Mouse (Mus musculus) neural tube, embryonic 14.5 days (tissue): ENCODE measurements around the gene Ttc33. TPM values are rescaled to one million over a fixed set of nuclear protein-coding genes. Genes with fewer than 3 reads are reported as not detected.

Source experiments
- ATAC-seq: fragments of 200-750 bp; cut with Nextera tagmentation; 2 replicates; pipeline ENCODE4 v1.8.0; 2017; ENCODE audit warnings: low read depth, mild to moderate bottlenecking, moderate TSS enrichment, moderate library complexity
- H3K27ac ChIP-seq: fragments of 300-500 bp; sonication (generic); 2 replicates; pipeline ENCODE4 v1.5.1; 2014; ENCODE audit warnings: low read depth, mild to moderate bottlenecking, control low read depth, low read length, moderate library complexity, mixed read lengths
- H3K27me3 ChIP-seq: fragments of 300-500 bp; sonication (generic); 2 replicates; pipeline ENCODE4 v1.6.1; 2014; ENCODE audit warnings: low read length; ENCODE audit not compliant: control insufficient read depth, insufficient read depth
- H3K36me3 ChIP-seq: fragments of 300-500 bp; sonication (generic); 2 replicates; pipeline ENCODE4 v1.6.1; 2014; ENCODE audit warnings: low read length, mixed read lengths; ENCODE audit not compliant: control insufficient read depth, insufficient read depth
- H3K4me1 ChIP-seq: fragments of 300-500 bp; sonication (generic); 2 replicates; pipeline ENCODE4 v1.6.1; 2014; ENCODE audit warnings: low read length; ENCODE audit not compliant: control insufficient read depth, insufficient read depth
- H3K4me2 ChIP-seq: fragments of 300-500 bp; sonication (generic); 2 replicates; pipeline ENCODE4 v1.6.1; 2014; ENCODE audit warnings: mild to moderate bottlenecking, low read depth, low read length, control low read depth
- H3K4me3 ChIP-seq: fragments of 300-500 bp; sonication (generic); 2 replicates; pipeline ENCODE4 v1.5.1; 2014; ENCODE audit warnings: low read depth, low read length, control low read depth, mixed read lengths
- H3K9ac ChIP-seq: fragments of 300-500 bp; sonication (generic); replicated peaks from 2 replicates; pipeline ENCODE4 v1.6.1; 2014; ENCODE audit warnings: low read depth, mild to moderate bottlenecking, control low read depth, low read length, mixed read lengths
- H3K9me3 ChIP-seq: fragments of 300-500 bp; sonication (generic); 2 replicates; pipeline ENCODE4 v1.6.1; 2016; ENCODE audit warnings: low read length; ENCODE audit not compliant: control insufficient read depth
- WGBS: fragments of 180-500 bp; shearing (Covaris S2); extraction: QIAGEN DNeasy Blood & Tissue Kit; methylation state at CpG from one replicate; pipeline ENCODE4 v1.1.7; 2014; 5-methylcytosine and 5-hydroxymethylcytosine counted together
- polyA plus RNA-seq: library from polyadenylated mRNA; unstranded; fragments of >200 nt; fragmentation: Nextera tagmentation; extraction: Ambion mirVana; gene quantifications from 2 replicates; pipeline ENCODE4 v1.2.1, GENCODE M21; 2014

Gene Ttc33
- polyA plus RNA-seq, 1 experiment from 2014 or later, result 63.3 TPM

DNA sequence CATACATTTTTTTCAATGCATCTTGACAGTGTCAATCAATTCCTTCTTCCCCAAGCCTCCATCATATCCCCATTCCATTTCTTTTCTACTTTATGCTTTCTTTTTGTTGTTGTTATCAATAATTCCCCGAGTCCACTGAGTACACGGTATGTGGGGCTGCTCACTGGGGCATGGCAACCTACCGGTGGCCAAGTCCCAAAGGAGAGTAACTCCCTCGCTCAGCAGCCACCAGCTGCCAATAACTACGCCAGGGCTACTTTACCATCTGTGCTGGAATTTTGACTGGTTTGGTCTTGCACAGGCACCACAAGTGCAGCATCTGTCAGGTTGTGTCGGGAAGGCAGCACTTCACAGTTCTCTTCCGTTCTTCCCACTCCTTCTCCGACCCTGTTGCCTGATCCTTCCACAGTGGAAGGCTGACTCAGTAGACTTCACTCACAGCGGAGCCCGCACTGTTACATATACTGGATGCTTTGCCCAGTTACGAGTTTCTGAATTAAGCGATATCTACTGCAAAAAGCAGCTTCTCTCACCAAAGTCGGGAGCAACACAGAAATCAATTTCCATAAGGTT is 76.9 kb downstream of the Ttc33 start:
- no peak overlapping the region for H3K4me3 ChIP-seq
- H3K27me3 ChIP-seq, result no peaks in the 10 kb centered on the region
- no peaks in the 10 kb centered on the region for H3K9me3 ChIP-seq
- no peak overlapping the region for H3K27ac ChIP-seq
- no peak overlapping the region for H3K4me2 ChIP-seq
- no peaks in the 10 kb centered on the region for H3K36me3 ChIP-seq
- 0 out of 2 replicates have a peak, but pooled peaks cover 9% of the 10 kb centered on the region for H3K4me1 ChIP-seq
- peak; percentile 39; the same call in 1 of the 2 replicates for ATAC-seq
- 71% methylated on average over 13 of the region's 13 CpGs for WGBS
- H3K9ac ChIP-seq, result no peak overlapping the region

DNA sequence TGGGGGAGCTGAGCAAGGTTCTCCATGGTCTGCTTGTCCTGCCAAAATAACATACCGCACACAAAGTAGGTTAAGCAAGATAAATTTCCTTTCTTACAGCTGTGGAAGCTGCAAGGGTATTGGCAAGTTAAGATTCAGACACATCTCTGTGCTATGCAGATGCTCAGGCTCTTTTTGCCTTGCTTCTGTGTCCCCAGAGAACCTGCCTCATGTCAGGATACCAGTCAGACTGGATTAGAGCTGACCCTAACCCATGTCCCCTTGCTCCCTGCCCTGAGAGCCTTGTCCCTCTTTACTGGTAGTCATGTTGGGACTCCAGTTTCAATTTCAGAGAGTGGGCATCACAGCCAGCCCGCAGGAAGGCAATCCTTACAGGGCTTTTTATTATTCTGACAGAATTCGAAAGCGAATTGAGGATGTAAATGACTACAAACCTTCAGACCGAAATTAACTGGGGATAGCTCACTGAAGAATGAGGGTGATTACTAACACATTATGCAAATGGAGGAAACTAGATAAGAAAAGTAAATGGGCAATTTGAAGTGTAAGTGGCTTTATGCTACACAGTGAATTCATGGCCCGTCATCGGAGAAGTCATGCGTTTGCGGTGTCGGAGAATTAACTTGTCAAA is 77.7 kb downstream of the Ttc33 start:
- peak; percentile 55; the same call in 1 of the 2 replicates for ATAC-seq
- Histone ChIP-seq H3K4me1 (0 out of 2 replicates have a peak, but pooled peaks cover 9% of the 10 kb centered on the region), H3K4me2 (no peak overlapping the region), H3K9me3 (no peaks in the 10 kb centered on the region), H3K36me3 (no peaks in the 10 kb centered on the region), H3K27me3 (no peaks in the 10 kb centered on the region), H3K27ac (no peak overlapping the region), H3K9ac (no peak overlapping the region), H3K4me3 (no peak overlapping the region)
- 55% methylated on average over 10 of the region's 10 CpGs for WGBS

DNA sequence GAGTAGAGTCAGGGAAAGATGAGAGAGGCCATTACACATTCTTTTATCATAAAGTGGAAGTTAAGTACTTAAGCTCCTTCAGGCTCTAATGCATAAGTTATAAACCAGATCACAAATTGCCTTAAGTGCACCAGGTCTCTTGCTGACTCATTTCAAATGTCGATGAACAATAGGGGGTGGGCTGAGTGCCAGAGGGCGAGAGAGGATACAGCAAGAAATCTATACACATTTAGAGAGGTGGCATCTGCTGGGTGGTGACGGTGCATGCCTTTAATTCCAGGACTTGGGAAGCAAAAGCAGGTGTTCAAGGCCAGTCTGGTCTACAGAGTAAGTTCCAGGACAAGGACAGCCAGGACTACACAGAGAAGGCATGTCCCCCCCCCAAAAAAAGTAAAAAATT is 80.8 kb downstream of the Ttc33 start:
- Histone ChIP-seq H3K27ac (no peak overlapping the region), H3K4me3 (no peak overlapping the region), H3K9me3 (no peaks in the 10 kb centered on the region), H3K4me2 (no peak overlapping the region), H3K36me3 (no peaks in the 10 kb centered on the region), H3K4me1 (0 out of 2 replicates have a peak, but pooled peaks cover 5% of the 10 kb centered on the region), H3K27me3 (no peaks in the 10 kb centered on the region), H3K9ac (no peak overlapping the region)
- WGBS, result 65% methylated on average over 3 of the region's 3 CpGs
- peak; percentile 65; the same call in 1 of the 2 replicates for ATAC-seq

Other genes starting within 250 kb of the Ttc33 start
- gene C7, start 121.8 kb upstream of the Ttc33 start, polyA plus RNA-seq, result not detected in 2 replicates
- gene Card6, start 77.0 kb upstream of the Ttc33 start, polyA plus RNA-seq, result 0.32 and 0.55 TPM in 2 replicates
- gene Rpl37, start 68.9 kb upstream of the Ttc33 start, polyA plus RNA-seq, result 366 and 376 TPM in 2 replicates
- 21.1 and 22.5 TPM in 2 replicates for gene Prkaa1, start 41.7 kb upstream of the Ttc33 start, polyA plus RNA-seq
- gene Ptger4, start 58.7 kb downstream of the Ttc33 start, polyA plus RNA-seq, result 5.8 and 5.9 TPM in 2 replicates